Mouse (Mus musculus) G1E (cell line): ENCODE results near the gene Rpl11.

Experiments
- CTCF ChIP-seq: IDR thresholded peaks from 2 replicates; pipeline ENCODE4 v1.5.1; 2012; ENCODE audit warnings: low read depth, low read length, inconsistent platforms, mixed read lengths
- GATA1 ChIP-seq: IDR thresholded peaks from 2 replicates; pipeline ENCODE4 v1.6.1; 2012; ENCODE audit warnings: borderline replicate concordance, low read length, inconsistent platforms, mixed read lengths

- TF ChIP-seq CTCF, result no peak
- no peak for TF ChIP-seq GATA1
Observed at GRCm38 (mm10) chr4:135985769-135986168, 67.5 kb downstream of the Rpl11 start.
